Mouse (Mus musculus) C2C12 (cell line): Measurements from ENCODE around the gene Galnt10. TPM values are rescaled to one million over a fixed set of nuclear protein-coding genes. Genes with fewer than 3 reads are reported as not detected.

ENCODE experiments used
- H3K27me3 ChIP-seq: one replicate; pipeline ENCODE4 v1.6.1; 2011; ENCODE audit not compliant: control insufficient read depth, insufficient read depth, insufficient read length
- H3K36me3 ChIP-seq: one replicate; pipeline ENCODE4 v1.6.1; 2011; ENCODE audit not compliant: control insufficient read depth, insufficient read depth
- H3K4me3 ChIP-seq: one replicate; pipeline ENCODE4 v1.5.1; 2011; ENCODE audit warnings: mild to moderate bottlenecking, control low read depth; ENCODE audit not compliant: poor library complexity, insufficient read depth, severe bottlenecking
- H3K79me2 ChIP-seq: one replicate; pipeline ENCODE4 v1.6.1; 2011; ENCODE audit not compliant: control insufficient read depth, insufficient read depth
- H3K79me3 ChIP-seq: one replicate; pipeline ENCODE4 v1.6.1; 2011; ENCODE audit warnings: low read depth, control low read depth
- H3ac ChIP-seq: one replicate; pipeline ENCODE3; 2011; ENCODE audit warnings: low read depth; ENCODE audit not compliant: control insufficient read depth, insufficient read length
- CEBPB ChIP-seq: IDR thresholded peaks from one replicate; pipeline ENCODE4 v1.6.1; 2011; ENCODE audit warnings: low read depth, mild to moderate bottlenecking, control low read depth, moderate library complexity
- CTCF ChIP-seq: IDR thresholded peaks from one replicate; pipeline ENCODE4 v1.5.1; 2011; ENCODE audit not compliant: control insufficient read depth, insufficient read depth, insufficient read length
- FOSL1 ChIP-seq: IDR thresholded peaks from one replicate; pipeline ENCODE4 v1.8.0; 2011; ENCODE audit warnings: mild to moderate bottlenecking, low read length; ENCODE audit not compliant: poor library complexity, insufficient read depth, severe bottlenecking
- MAX ChIP-seq: IDR thresholded peaks from one replicate; pipeline ENCODE4 v1.6.1; 2011; ENCODE audit warnings: mild to moderate bottlenecking, control low read depth
- MYOD1 ChIP-seq: IDR thresholded peaks from one replicate; pipeline ENCODE4 v1.6.1; 2011; ENCODE audit warnings: low read depth; ENCODE audit not compliant: control insufficient read depth, insufficient read length
- MYOG ChIP-seq: IDR thresholded peaks from one replicate; pipeline ENCODE4 v1.6.1; 2011; ENCODE audit not compliant: control insufficient read depth, insufficient read length; ENCODE audit errors: extremely low read depth
- USF1 ChIP-seq: IDR thresholded peaks from one replicate; pipeline ENCODE4 v1.6.1; 2011; ENCODE audit warnings: low read depth, mild to moderate bottlenecking, control low read depth, moderate library complexity
- polyA plus RNA-seq: library from polyadenylated mRNA; unstranded; fragments of >200 nt; fragmentation: generic; extraction: Trizol; gene quantifications from one replicate; pipeline ENCODE4 v1.2.1, GENCODE M21; 2012; ENCODE audit warnings: missing spikeins

Galnt10 gene
- polyA plus RNA-seq, 1 experiment = 43.0 TPM

DNA sequence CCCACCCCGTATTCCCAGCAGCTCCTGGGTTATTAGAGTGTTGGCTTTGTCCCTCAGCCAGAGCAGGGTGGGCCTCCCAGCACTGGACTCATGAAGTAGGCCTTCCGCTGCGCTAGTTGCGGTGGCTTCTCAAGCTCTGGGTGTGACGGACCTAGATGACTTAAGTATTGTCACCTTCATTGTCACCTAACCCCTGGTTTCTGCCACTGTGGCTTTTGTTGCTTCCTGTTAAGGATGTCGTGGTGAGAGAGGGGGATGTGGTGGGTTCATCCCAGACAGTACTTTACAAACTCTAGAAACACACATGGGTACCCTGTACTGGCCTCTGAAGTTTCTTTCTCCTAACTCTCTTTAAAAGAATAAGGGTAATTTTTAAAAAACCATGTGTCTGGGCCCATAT, 24.3 kb downstream of the Galnt10 start:
- TF ChIP-seq FOSL1 = no peak
- TF ChIP-seq MYOG = no peak
- TF ChIP-seq MYOD1 = no peak
- TF ChIP-seq MAX = no peak
- TF ChIP-seq CTCF = no peak
- no peak for TF ChIP-seq CEBPB
- no peak for TF ChIP-seq USF1
- Histone ChIP-seq H3K36me3 (no peaks in the 10 kb centered on the region), H3K4me3 (no peak overlapping the region), H3ac (no peak overlapping the region), H3K79me2 (peaks cover 24% of the 10 kb centered on the region), H3K79me3 (peaks cover 3% of the 10 kb centered on the region), H3K27me3 (no peaks in the 10 kb centered on the region)

DNA sequence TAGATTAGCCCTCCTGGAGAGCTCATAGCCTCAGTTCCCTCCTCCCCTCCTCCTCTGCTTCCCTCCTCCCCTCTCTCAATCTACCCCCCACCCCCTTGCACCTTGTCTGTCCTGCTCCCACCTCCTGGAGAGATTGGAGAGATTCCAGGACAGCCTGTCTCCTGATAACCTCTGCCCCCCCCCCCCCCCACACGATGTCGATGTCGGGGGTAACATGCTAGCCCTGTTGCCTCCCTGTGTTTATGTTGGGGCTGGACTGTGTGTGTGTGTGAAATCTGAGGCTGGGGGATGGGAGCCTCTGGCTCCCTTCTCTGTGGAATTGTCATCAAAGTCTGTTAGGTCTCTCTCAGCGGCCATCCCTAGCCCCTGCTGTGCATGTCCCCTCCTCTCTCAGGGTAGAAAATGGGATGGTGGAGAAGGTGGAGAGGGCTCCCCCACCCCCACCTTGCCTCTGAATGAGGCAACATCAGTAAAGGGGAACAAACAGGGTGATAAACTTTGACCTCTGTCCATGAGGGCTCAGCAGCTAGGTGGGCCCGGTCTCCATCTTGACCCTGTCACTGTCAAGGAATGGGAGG, 26.0 kb downstream of the Galnt10 start:
- Histone ChIP-seq H3K79me3 (peaks cover 3% of the 10 kb centered on the region), H3K79me2 (peaks cover 31% of the 10 kb centered on the region), H3ac (no peak overlapping the region), H3K36me3 (no peaks in the 10 kb centered on the region), H3K4me3 (no peak overlapping the region), H3K27me3 (no peaks in the 10 kb centered on the region)
- no peak for TF ChIP-seq MYOG
- TF ChIP-seq CTCF = no peak

DNA sequence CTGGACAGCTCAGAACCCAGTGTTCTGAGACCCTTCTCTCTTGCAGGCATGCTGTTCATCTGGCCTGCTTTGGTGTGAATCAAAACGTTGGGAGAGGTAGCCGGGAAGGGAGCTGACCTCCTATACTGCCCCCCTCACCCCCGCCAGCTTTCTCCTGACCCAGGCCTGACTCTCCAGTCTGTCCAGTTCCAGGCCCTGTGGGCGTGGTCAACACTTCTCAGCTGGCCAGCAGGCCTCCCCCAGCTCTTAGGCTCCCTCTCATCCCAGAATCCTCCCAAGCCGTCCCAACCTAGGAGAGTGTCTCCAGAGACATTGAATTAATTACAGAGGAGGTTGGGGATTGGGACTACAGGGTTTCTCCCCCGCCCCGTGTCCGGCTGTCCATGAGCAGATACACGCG, 26.6 kb downstream of the Galnt10 start:
- TF ChIP-seq MYOG (no peak), MYOD1 (no peak), CTCF (no peak), CEBPB (no peak)
- Histone ChIP-seq H3K79me3 (peaks cover 7% of the 10 kb centered on the region), H3K36me3 (no peaks in the 10 kb centered on the region), H3K27me3 (no peaks in the 10 kb centered on the region), H3ac (no peak overlapping the region), H3K79me2 (peaks cover 26% of the 10 kb centered on the region), H3K4me3 (no peak overlapping the region)

DNA sequence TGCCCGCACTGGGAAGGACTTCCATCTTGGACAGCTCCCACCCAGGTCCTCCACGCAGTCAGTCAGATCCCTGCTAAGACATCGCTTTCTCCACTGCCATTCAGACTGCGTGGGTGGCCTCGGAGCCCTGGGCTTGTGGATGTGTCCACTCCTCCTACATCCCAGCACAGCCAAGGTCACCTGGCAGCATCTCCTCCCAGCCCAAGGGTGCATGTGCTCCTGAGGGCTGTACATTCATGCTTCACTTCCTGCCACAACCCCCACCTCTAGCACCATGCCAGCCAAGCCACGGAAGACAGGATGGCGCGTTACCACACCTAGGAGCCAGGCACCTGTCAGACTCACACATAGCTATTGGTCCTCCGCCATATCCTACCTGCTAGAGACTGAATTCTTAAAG, 27.8 kb downstream of the Galnt10 start:
- H3ac ChIP-seq = no peak overlapping the region
- no peaks in the 10 kb centered on the region for H3K27me3 ChIP-seq
- no peak overlapping the region for H3K4me3 ChIP-seq
- H3K79me3 ChIP-seq = peaks cover 13% of the 10 kb centered on the region
- H3K79me2 ChIP-seq = peaks cover 25% of the 10 kb centered on the region
- TF ChIP-seq FOSL1 (no peak), MAX (no peak), MYOG (no peak), USF1 (no peak), CTCF (no peak), CEBPB (no peak), MYOD1 (no peak)
- no peaks in the 10 kb centered on the region for H3K36me3 ChIP-seq

DNA sequence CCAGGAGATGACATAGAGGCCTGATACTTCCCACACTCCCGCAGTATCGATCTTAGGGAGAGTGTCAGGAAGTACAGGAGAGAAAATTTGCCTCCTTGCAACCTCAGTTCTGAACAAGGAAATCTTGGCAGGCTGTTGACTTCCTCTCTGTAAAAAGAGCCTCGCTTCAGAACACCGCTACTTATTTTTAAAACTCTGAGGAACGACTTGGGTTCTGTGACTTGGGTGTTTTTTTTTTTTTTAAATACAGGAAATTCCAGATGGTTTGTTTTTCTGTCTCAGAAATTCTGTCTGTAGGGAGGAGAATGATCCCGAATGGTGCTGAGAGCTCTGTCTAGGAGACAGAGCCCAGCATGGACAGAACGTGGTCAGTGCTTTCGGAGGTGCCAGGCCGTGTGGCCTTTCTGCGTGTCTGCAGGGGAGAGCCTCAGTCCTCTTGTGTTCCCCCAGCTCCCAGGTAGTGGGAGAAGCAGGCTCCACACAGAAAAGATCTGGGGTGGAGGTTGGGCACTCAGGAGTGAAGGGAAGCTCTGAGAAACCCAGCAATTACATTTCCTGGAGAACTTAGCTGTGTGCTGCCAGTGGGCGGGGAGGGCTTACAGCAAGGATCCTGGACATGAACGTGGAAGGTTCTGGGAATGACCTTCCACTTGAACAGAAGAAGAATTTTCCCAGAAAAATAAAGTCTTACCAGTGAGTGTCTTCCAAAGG, 28.9 kb downstream of the Galnt10 start:
- peaks cover 25% of the 10 kb centered on the region for H3K79me2 ChIP-seq
- H3K4me3 ChIP-seq = no peak overlapping the region
- H3K27me3 ChIP-seq = no peaks in the 10 kb centered on the region
- no peaks in the 10 kb centered on the region for H3K36me3 ChIP-seq
- H3ac ChIP-seq = no peak overlapping the region
- TF ChIP-seq FOSL1 (no peak), USF1 (no peak), MYOD1 (no peak), MAX (no peak), MYOG (no peak), CTCF (no peak), CEBPB (no peak)
- H3K79me3 ChIP-seq = peaks cover 10% of the 10 kb centered on the region

DNA sequence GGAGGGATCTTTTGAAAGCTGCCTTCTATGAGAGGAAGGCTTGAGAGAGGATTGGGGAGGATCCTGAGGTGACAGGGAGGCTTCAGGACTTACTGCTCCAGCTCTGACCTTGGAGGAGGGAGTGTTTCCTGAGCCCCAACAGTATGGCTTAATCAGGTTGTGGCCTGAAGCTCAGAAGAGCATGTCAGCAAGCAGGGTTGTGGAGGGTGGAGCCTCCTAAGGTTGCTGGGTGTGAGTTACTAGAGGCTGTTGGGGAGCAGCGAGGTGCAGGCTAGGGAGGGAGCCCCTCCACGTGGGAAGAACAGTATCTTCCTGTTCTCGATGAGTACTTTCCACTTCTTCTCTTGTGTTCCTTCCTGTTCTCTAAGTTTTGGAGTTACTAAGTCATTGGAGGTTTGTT, 32.0 kb downstream of the Galnt10 start:
- no peak for TF ChIP-seq MYOG
- TF ChIP-seq MYOD1 = no peak
- TF ChIP-seq USF1 = no peak
- no peak for TF ChIP-seq MAX
- no peak for TF ChIP-seq CTCF
- TF ChIP-seq CEBPB = no peak
- TF ChIP-seq FOSL1 = no peak
- Histone ChIP-seq H3K27me3 (no peaks in the 10 kb centered on the region), H3K4me3 (no peak overlapping the region), H3K79me2 (peaks cover 16% of the 10 kb centered on the region), H3ac (no peak overlapping the region), H3K79me3 (peaks cover 10% of the 10 kb centered on the region), H3K36me3 (no peaks in the 10 kb centered on the region)
